Mouse (Mus musculus) left cerebral cortex, postnatal 25 days (tissue): ENCODE results near the gene Dnmt3a. TPM values are rescaled to one million over a fixed set of nuclear protein-coding genes. Genes with fewer than 3 reads are reported as not detected.

Experiments
- DNase-seq, 2 experiments: peaks; one replicate each; pipeline ENCODE4 v3.0.0; 2022; ENCODE audit warnings: low spot score in 2 of 2, mixed read lengths in 1 of 2
- intact Hi-C: fragments of 180-260 bp; cut with DNase I; formaldehyde crosslinking; loops from one replicate; pipeline ENCODE4 v1.15.1; 2025
- total RNA-seq, 2 experiments: library from RNA; stranded (reverse); gene quantifications; 2 replicates each; pipeline ENCODE4 v1.2.3; 2021

Dnmt3a gene
- total RNA-seq, 2 experiments from 2014 or later = 138 to 148 TPM

DNA sequence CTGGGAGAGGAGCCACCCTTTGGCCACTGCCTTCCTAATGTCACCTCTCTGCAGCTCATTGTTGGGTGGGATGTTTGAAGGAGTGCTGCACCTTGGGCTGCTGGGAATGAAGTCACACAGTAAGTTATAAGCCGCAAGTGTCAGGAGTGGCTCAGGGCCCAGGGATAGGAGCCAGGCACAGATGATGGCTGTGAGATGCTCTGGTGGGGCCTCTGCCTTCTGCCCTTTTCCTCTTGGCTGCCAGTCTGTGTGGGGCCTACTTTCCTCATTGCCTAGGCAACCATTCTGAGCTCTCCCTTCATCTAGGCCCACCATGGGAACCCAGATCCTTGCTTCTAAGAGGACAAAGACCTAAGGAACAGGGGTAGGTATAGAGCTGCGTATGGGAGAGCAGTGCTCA lies 21.5 kb upstream of the Dnmt3a start:
- intact Hi-C loops = no loop called here
- DNase-seq = no peak

DNA sequence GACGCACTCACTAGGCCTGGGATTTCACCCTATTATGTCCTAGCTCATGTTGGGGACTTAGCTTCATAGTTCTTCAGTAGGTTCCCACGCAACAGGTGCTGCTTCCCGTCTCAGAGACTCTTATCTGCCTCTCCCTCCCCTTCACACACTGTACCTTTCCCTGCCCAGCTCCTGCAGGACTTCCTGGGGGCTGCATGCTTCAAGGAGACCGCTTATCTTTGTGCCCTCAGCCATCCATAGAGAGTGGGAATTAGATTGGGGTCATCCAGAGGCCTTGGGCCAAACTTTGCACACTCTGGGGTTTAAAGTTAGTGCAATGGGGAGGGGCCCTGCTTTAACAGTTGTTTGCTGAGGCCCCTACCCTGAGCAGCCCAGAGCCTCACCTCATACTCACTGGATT lies 21.1 kb upstream of the Dnmt3a start:
- DNase-seq = no peak
- intact Hi-C loops = no loop called here

DNA sequence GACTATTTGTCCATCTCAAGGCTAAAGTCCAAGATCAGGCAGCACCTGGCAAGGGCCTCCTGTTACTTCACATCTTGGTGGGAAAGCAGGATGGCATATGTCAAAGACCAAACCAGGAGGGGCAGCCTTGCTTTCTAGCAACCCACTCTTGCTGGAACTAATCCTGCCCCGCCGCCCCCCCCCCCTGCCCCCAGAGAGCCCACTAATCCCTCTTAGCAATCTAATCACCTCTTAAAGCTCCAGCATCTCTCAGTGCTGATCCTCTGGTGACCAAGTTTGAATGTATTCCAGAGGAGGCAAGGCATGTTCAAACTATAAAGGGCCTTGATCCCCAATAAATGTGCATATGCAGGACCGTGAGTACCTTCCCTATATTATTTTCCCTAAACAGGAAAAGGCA lies 18.8 kb upstream of the Dnmt3a start:
- DNase-seq = no peak
- intact Hi-C loops = no loop called here

DNA sequence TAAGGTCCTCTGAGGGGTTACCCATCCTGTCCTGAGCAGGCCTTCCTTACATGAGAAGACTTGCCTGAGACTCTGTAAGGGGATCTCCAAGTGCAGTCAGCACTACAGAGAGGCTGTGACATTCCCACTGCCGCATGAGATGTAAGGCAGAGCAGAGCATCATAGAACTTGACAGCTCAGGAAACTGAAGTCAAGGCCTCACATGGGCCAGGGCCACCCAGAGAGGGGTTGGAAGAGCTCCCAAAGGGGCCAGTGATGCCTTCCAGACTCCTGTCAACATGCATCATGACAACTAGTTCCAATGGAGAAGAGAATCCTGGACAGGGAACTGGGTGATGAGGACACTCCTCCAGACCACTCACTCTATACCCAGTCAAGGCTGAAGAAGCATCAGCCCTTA lies 18.3 kb upstream of the Dnmt3a start:
- no peak for DNase-seq

DNA sequence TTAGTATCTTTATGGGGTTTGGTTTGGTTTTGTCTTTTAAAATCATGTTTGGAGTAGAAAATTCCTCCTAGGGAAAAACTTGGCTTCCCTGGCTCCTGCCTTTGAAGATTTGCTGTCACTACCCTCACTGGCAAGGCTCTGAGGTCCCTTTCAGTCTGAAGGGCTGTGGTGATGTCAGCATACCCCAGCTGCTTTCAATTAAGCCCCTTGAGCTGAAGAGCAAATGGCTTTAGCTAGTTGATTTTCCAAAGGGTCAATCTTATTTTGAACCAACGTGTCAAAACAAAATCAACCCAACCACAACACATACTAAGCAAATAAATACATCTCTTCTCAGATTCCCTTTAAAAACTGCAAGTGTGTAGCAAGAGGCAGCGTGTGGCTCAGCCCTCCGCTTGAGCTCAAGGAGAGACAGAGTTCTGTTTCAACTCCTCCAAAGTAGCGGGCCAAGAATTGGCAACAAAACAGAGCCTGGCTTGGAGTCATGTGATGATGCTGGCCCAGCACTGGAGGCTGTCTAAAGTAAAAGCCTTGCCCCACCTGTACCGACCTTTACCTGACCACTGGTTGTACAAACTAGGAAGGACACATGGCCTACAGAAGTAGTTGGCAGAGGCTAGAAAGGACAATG lies 17.3 kb upstream of the Dnmt3a start:
- peak in 1 of 2 experiments; percentile 41 for DNase-seq
- intact Hi-C loops = no loop called here

More for the DNA sequence above, 18.3 kb upstream of the Dnmt3a start:
- intact Hi-C loops = no loop called here

DNA sequence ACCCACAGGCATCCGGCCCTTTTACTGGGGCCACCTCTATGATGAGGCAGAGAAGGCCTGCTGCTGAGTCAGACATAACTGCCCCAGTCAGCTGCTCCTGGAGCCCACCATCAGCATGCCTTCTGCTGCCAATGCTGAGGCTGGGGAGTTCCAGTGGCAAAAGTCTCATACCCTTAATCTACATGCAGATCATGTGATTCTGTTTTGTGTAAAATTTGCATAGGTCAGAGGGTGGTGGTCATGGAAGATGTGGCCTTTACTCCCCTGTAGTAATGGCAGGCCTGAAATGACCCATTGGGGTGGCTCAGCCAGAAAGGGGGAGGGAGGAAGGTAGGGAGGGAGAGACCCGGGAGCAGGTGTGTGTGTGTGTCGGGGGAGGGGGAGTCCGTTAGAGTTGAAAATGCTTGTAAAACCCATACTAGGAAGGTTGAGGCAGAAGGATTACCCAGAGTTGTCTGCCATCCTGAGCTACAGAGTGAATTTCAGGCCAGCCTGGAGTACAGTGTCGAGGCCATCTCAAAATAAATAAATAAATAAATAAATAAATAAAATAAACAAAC lies 16.1 kb upstream of the Dnmt3a start:
- intact Hi-C loops = loop anchor here (5.0 kb wide), 1 partner anchor 92 kb away; no protein-coding TSS in a partner anchor
- DNase-seq = no peak

DNA sequence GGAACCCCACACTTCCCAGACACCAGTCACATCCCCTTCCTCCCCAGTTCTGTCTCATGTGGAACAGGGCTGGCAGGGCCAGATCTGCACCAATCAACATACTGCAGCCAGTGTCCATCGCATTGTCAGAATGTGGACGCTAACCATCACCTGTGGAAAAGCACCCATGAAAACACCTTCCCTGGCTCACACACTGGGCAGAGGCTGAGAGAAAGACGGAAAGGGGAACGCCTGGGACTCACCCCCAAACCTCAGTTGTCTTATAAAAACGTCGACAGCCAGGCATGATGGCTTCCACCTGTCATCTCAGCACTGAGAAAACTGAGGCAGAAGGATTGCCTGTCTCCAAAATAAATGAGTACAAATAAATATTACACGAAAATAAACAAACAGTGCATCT lies 14.6 kb upstream of the Dnmt3a start:
- DNase-seq = no peak
- intact Hi-C loops = loop anchor here (5.0 kb wide), 1 partner anchor 94 kb away; no protein-coding TSS in a partner anchor

DNA sequence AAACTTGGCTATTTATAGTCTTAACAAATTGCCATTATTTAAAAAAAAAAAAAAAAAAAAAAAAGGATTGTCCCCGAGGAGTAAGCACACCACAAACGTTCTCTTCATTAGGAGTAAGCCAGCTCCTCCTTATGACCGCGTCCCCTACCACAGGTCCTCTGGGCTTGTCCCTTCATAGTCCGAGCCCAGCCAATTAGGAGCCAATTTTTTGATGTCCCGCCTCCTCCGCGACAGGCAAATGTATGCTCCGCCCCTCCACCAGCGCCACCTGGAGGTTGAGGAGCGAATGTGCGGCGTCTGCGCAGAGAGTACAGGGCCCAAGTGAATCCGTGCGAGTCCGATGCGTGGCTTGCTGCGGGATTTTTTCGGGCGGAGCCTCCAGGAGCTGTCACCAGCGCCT lies 14.1 kb upstream of the Dnmt3a start:
- DNase-seq = peak; percentile 95 to 98
- intact Hi-C loops = loop anchor here (5.0 kb wide), 1 partner anchor 94 kb away; no protein-coding TSS in a partner anchor

DNA sequence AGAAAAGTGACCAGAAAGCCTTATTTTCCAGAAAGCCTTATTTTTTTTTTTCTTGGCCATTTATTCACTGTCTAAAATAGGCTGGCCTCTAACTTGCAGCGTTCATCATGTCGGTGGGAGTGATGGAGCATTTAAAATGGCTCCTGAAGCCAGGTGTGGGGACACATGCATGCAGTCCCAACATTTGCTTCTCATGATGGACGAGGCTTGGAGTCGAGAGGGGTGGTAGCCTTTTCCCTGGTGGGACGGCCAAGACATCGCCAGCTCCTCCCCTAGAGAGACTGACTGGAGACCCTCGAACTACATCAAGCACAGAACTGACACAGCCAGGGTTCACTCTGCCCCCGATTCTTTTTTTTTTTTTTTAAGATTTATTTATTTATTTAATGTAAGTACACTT lies 13.6 kb upstream of the Dnmt3a start:
- DNase-seq = no peak
- intact Hi-C loops = loop anchor here (5.0 kb wide), 1 partner anchor 95 kb away; no protein-coding TSS in a partner anchor

DNA sequence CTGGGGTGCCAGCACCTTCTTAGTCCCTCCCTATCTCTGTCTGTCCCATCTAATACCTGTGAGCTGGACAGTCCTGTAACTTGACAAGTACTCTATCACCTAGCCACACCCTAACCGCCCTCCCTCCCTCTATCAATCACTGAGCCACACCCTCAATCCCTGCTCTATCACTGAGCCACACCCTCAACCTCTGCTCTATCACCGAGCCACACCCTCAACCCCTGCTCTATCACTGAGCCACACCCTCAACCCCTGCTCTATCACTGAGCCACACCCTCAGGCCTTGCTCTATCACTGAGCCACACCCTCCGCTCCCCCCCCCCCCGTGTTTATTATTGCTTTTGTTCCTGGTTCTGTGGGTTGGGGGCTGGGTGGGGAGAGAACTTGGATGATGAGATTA lies 10.2 kb upstream of the Dnmt3a start:
- DNase-seq = no peak
- intact Hi-C loops = no loop called here

DNA sequence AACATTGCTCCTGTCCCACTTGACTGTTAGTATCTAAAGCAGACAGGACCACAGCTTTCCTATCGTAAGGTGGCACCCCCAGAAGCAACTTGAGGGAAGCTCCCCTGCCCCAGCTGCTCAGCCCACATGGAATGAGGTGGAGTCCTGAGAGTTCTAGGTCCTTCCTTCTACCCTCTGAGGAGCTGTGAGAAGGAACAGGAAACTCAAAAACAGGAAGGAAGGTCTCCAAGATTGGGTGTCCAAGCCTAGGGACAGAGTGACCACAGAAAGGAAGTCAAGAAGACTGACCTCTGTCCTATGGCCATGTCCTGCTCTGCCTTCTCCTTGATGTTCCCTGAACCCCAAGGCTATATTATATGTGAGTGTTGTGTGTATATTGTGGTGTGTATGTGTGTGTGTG lies 6.3 kb upstream of the Dnmt3a start:
- DNase-seq = no peak
- intact Hi-C loops = no loop called here

DNA sequence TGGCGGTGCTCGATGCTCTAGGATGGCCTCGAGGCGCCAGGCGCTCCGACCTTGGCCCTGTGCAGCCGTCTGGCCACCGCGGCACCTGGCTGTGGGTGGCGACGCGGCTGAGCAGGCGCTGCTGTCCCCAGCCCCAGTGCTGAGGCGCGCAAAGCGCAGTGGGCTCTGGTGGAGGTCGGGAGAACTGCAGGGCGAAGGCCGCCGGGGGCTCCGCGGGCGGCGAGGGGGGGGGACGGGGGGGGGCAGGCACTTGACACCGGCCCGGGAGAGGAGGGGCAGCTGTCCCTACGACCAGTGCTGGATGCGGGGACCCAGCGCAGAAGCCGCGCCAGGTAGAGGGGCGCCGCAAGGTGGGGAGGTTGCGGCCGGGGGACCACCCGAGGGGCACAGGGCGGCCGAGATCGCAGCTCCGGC lies 471 bp downstream of the Dnmt3a start:
- peak; percentile 63 to 66 for DNase-seq
- intact Hi-C loops = loop anchor here (2.0 kb wide), 2 partner anchors 29 to 65 kb away; no protein-coding TSS in a partner anchor

DNA sequence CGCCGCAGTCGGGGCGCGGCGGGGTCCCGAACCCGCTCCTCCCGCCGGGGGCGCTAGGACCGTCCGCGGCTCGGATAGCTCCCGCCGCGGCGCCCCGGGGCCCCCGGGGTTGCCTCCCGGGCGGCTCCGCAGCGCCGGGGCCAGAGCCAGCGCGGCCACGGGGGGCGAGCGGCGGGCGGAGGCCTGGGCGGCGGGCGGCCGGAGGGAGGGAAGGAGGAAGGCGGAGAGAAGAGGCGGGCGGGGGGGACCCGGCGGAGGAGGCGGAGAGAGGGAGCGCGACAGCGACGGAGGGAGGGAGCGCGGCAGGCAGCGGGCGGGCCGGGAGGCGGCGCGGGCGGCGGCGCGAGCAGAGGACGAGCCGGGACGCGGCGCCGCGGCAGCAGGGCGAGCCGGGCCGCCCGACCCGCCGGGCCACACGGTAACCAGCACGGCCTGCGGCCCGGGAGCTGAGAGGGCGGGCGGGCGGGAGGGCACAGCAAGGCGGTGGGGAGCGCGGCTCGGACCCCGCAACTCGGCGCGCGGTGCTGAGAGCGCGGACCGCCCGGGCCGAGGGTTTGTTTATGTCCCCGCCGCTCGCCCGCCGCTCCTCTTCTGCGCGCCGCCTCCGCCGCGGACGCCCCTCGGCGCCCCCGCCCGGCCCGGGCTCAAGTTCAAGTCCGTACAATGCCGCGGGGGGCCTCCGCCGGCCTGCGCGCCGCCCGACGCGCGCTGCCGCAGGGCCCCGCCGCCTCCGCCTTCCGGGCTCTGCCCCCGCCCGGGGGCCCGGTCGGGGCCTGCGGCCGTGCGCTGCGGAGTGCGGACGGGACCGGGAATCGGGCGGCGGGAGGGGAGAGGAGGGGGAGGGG lies 1.1 kb downstream of the Dnmt3a start:
- peak; percentile 61 to 73 for DNase-seq

DNA sequence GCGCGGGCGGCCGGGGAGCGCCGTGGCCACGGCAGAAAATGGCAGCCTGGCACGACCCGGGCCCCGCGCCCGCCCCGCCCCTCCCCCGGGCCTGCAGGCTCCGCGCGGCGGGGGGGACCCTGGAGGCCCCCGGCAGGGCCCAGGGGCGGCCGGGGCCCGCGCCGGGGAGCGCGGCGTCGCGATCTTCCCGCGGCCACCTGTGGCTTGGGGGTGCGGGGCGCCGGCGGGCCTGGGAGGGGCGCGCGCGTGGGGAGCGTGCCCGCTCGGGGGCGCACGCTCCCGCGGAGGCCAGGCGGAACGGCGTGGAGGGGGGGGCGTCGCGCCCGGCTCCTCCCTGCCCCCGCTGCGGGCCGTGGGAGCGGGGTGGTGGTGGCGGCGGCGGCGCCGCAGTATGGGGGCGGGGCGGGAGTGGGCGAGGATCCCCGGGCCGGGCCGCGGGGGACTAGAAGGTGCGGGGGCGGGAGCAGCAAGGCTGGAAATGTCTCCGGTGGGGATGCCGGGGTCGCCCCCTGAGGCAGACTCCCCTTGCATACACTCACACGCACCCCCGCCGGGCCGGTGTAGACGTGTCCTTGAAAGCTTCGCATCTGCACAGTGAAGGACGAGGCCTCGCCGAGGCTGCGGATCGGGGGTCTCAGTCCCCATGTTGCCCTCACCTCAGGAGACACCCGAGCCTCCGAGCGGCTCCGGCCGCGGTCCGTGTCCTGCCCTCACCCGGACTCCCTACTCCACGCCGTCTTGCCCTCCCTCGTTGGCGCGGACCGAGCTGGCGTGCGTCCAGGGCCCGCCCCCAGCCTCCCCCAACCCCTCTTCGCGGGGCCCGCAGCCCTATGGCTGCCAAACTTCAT lies 2.0 kb downstream of the Dnmt3a start:
- intact Hi-C loops = loop anchor here (2.0 kb wide), 2 partner anchors 27 to 63 kb away; no protein-coding TSS in a partner anchor
- peak; percentile 57 to 75 for DNase-seq

More for the DNA sequence above, 1.1 kb downstream of the Dnmt3a start:
- intact Hi-C loops = loop anchor here (2.0 kb wide), 2 partner anchors 28 to 64 kb away; no protein-coding TSS in a partner anchor

DNA sequence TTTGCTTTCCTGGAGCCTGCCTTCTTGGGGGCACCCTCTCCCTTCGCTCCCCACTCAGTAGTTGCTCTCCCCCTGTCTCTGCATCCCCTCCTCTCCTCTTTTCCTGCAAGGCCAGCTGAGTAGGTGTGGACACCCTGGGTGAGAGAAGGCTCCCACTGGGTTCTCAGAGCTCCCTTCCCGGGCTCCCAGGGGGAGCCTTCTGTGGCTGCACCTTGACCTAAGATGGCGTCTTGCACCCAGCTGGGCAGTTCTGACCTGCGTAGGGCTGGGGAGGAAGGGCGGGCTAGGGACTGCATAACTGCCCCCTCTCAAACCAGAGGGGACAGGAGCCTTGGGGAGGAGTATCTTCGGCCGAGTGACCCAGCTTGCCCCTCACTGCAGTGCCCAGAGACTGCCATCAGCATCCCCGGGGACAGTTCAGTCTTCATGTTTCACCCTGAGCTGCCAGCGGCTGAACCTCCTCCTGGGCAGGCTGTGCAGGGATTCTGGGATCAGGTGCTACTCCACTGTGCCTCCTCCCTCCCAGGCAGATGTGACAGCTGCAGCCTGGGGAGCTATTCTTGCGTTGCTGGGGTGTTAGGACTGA lies 2.7 kb downstream of the Dnmt3a start:
- intact Hi-C loops = no loop called here
- no peak for DNase-seq

DNA sequence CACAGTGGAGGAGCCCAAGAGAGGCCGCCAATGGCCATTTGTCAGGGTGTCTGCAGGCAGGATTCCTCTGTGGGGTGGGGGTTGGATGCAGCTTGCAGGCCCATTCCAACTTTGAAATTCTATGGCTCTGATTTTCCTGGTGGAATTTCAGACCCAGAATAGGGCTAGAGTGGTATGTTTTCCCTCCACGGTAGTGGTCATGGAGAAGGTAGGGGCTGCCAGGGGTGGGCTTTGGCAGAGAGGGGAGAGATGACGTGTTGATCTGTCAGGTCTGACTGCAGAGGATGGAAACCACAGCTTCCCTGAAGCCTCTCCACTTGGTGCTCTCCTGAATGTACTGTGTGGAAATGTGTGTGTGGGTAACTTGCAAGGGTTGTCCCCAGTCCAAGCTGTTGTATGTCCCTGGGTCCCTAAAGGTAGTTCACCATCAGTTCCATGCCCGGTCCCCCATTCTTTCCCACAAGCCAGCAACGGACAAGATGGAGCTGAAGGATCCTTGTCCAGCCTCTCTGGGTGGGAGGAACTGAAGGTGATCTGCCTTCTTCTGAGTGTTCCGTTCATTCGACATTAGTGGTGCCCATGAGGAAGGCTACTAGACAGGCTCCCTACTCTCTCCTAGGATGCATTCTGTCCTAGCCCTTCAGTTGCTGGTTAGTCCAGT lies 3.8 kb downstream of the Dnmt3a start:
- intact Hi-C loops = no loop called here
- no peak for DNase-seq

DNA sequence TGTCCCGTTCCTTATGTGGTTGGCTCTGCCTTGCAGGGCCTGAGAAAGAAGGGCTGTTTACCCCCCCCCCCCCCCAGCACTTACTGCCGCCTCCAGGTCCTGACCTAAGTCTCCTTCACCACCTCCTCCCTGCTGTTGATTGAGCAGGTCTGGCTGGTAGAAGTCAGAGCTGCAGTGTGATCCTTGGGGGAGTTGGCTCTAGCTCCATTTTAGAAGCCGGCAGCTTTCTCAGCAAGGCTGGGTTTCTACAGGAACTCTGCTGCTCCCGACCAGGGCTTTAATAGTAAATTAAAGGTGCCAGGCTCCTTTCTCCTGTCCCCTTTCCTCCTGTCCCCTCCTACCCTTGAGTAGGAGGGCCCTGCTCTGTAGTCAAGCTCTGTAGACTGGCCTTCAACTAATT lies 4.6 kb downstream of the Dnmt3a start:
- no peak for DNase-seq
- intact Hi-C loops = no loop called here

DNA sequence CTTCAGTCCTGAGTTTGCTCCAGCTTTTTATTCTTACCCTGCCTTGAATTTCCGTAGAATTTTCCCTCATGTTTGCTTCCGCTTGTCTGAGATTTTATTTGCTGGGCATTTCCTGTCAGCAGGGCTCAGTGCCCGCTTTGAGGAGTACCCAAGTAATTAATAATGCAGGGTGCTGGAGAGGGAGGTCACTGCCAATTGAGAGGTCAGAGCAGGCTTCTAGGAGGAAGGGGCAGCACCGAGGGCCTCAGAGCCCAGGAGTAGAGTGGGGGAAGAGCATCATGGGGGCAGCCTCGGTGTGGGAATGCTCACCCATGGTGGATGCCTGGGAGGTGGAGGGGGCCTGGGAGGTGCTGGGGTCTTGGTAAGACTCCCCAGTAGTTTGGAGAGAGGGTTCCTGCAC lies 5.8 kb downstream of the Dnmt3a start:
- no peak for DNase-seq
- intact Hi-C loops = no loop called here

DNA sequence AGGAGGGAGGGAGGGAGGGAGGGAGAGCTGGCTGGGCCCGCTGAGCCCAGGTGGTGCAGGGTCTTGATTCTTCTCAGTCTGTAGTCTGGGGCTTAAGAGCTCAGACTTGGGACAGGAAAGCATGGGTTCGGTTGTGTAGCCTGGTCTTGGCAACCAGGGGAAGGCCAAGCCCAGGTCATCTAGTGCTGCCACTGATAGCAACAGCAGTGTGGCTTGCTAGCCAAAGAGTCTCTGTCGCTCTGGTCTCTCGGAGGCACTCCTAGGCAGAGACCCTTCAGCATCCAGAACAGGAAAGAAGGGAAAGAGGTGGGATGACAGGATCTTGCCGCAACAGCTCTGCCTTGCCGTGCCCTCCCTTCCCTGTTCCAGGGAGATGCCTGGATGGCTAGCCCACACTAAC lies 6.4 kb downstream of the Dnmt3a start:
- DNase-seq = no peak
- intact Hi-C loops = no loop called here
